Mouse (Mus musculus): Measurements from ENCODE around the gene Pmepa1.

DNA sequence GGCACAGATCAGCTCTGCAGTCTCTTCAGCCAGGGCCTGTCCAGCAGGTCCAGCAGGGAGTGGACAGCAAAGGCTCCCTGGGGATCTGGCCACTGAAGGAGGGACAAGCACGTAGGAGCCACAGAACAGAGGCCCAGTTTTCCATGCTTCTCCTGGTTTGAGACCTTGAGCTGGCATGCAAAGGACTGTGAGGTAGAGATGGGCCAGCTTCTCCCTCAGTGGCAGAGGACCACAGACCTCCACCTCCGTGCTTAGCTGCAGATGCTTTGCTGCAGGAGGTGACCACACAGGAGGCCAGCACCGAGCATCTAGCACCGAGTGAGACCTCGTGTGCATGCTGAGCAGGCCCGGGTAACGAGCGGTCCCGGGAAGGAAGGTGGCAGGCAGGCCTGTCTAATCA is 35.6 kb downstream of the Pmepa1 start:
- TF ChIP-seq CTCF (conservative IDR thresholded peaks at IDR 0.05; ENCODE audit: low read length) (no peak), POU5F1 (IDR thresholded peaks at IDR 0.05; ENCODE audit: borderline replicate concordance, low read length) (no peak), NANOG (IDR thresholded peaks at IDR 0.05; ENCODE audit: borderline replicate concordance, low read length) (no peak)

All from E14TG2a.4 (cell line).